Mouse (Mus musculus) ZHBTc4 (cell line): Measurements from ENCODE around the gene Psmc5.

ENCODE experiments used
- DNase-seq: peaks from one replicate; pipeline ENCODE4 v3.0.0-alpha.2; 2011; ENCODE audit warnings: low read depth, low spot score

Psmc5 gene

DNA sequence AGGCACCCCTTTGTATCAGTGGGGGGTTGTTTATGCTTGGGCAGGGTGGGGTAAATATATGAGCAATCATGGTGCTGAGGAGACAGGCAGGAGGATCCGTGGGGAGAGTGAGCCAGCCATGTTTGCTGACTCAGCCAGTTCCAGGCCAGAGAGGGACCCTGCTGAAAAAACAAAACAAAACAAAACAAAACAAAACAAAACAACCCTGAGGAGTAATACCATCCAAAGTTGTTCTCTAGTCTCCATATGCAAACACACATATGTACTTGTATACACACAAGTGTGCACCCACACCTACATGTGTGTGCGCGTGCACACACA lies 50.1 kb downstream of the Psmc5 start:
- DNase-seq = no peak

DNA sequence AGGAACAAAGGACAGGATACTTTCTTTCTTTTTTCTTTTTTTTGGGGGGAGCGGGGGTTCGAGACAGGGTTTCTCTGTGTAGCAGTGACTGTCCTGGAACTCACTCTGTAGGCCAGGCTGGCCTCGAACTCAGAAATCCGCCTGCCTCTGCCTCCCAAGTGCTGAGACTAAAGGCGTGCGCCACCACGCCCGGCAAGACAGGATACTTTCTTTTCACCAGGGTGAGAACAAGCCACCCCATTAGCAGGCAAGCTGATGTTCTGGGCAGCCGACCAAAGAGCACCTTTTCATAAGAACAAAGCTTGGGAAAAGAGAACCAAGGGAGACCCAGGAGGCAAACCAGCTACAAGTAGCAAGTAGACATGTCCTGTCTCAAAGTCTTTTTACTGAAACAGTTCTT lies 50.8 kb downstream of the Psmc5 start:
- no peak for DNase-seq

DNA sequence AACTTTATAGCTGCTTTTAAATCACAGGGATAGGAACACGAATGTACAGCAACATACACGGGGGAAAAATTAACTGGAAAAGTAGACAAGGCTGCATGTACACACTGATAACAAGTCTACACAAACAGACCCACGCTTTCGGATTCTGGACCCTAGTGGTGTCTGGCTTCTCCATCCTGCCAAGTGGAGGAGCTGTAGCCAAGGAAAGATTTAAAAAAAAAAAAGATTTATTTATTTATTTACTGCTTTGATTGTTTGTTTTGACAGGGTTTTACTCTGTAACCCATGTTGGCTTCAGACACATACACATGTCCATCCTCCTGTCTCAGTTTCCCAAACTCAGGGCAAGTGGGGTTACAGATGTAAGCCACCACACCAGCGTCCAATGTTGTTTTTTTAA lies 51.5 kb downstream of the Psmc5 start:
- DNase-seq = no peak

DNA sequence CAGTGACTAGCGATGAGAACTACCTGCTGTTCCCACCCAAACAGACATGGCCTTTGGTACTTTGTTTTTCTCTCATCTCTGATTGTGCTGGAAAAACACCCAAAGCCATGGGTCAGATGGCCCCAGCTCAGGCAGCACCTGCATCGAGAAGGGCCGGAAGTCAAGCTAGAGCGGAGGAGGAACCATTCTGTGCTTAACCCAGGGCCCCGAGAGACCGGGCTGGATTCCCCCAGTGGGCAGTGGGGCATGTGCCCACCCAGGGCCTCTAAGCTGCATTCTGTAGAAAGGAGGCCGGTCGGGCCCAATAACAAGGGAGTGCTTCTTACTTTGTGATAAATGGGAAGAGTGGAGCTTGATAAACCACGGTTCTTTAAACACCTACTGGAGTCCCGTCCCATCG lies 52.2 kb downstream of the Psmc5 start:
- no peak for DNase-seq

DNA sequence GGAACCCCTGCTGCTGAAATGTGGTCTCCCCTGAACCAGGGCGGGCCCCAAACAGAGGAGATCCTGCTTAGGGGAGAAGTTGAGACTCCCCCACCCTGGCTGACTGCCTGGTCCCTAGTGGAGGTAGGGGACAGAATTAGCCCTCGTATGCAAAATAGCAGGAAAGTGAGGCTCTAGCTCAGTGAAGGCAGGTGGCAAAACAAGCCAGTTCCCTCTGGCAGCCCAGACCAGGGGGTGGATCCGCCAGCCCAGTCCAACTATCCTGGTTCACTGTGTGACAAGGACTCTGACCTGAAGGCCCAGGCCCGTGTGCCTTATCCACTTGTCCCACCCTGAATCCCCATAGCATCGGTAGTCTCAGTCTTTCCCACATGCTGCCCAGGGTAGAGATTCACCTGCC lies 54.2 kb downstream of the Psmc5 start:
- no peak for DNase-seq
